Mouse (Mus musculus) lung, postnatal 0 days (tissue): Measurements from ENCODE around the gene Ppm1k.

Experiments
- CTCF ChIP-seq: IDR thresholded peaks from 2 replicates; pipeline ENCODE4 v1.5.1; 2016; ENCODE audit warnings: antibody characterized with exemption, mild to moderate bottlenecking
- EP300 ChIP-seq: IDR thresholded peaks from 2 replicates; pipeline ENCODE4 v1.6.1; 2016; ENCODE audit warnings: antibody characterized with exemption, mild to moderate bottlenecking, control low read depth

DNA sequence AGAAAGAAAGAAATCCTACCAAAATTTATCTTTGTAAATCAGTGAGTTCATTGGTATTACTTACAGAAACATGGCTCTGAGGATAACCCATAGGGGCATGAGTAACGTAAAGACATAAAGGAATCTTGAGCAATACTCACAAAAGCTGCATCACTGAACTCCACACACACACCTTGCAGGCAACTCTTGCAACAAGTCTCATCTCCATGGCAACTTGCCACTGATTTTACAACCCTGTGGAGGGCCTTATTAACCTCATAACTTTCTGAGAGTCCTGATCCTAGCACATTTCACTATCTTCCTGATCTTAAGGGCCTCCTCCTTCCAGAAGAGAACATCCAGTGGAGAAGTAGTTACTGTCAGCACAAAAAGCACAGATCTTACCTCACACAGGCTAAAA, 28.2 kb upstream of the Ppm1k start:
- TF ChIP-seq CTCF (no peak), EP300 (no peak)
